Mouse (Mus musculus) T-cell, adult 66 days (primary cell): ENCODE data around the gene Mid2. TPM values are rescaled to one million over a fixed set of nuclear protein-coding genes. Genes with fewer than 3 reads are reported as not detected.

Experiments
- total RNA-seq, 2 experiments: library from RNA; stranded (reverse); gene quantifications; 3 replicates in 1 of 2; 4 replicates in 1 of 2; pipeline ENCODE4 v1.2.4; 2023

Mid2 gene
- not detected for total RNA-seq

GRCm38 (mm10) chrX:140664479-140665241, at the start of gene Mid2:
TSS of gene Mid2 (plus strand) at chrX:140664599.

GRCm38 (mm10) chrX:140813312-140814006, 149.1 kb downstream of the Mid2 start, which contains the start of gene Tex13b:
TSS of gene Tex13b (minus strand) at chrX:140813433.

Other genes with a start within 250 kb of the Mid2 start
- gene Prps1, start 208.0 kb upstream of the Mid2 start, total RNA-seq = 10 to 100 TPM; 45.2 to 45.4 TPM
- gene Tsc22d3, start 63.9 kb upstream of the Mid2 start, total RNA-seq = 100 to 1,000 TPM; 318 to 390 TPM
- not detected for gene Tex13b, start 148.8 kb downstream of the Mid2 start, total RNA-seq
- gene Vsig1, start 243.0 kb downstream of the Mid2 start, total RNA-seq = not detected